Mouse (Mus musculus): ENCODE measurements around the gene Bcat2. TPM values are rescaled to one million over a fixed set of nuclear protein-coding genes. Genes with fewer than 3 reads are reported as not detected.

Gene Bcat2
- polyA plus RNA-seq, 1 experiment from 2014 or later = 84.7 TPM

GRCm38 (mm10) chr7:45619592-45619991 lies 49.6 kb downstream of the Bcat2 start:
- Histone ChIP-seq H3K36me3 (ENCODE audit: control insufficient read depth, insufficient read depth, low read length) (no peaks in the 10 kb centered on the region; the same call in 1 of the 2 replicates), H3K9ac (ENCODE audit: low read depth, low read length) (no peak overlapping the region), H3K27me3 (replicated peaks; ENCODE audit: control insufficient read depth, insufficient read depth, low read length) (peaks cover 49% of the 10 kb centered on the region), H3K27ac (ENCODE audit: low read depth, low read length) (no peak overlapping the region), H3K4me3 (ENCODE audit: low read depth, low read length) (no peak overlapping the region), H3K9me3 (ENCODE audit: control insufficient read depth, low read length) (no peaks in the 10 kb centered on the region), H3K4me1 (replicated peaks; ENCODE audit: control insufficient read depth, insufficient read depth, low read length) (peaks cover 3% of the 10 kb centered on the region), H3K4me2 (no peak overlapping the region)
- 71% methylated on average over 5 of the region's 5 CpGs for WGBS
- DNase-seq (ENCODE audit: low spot score) (no peak), ATAC-seq (replicated peaks; ENCODE audit: low FRiP score) (no peak)

GRCm38 (mm10) chr7:45621443-45621842 lies 51.5 kb downstream of the Bcat2 start, which contains the start of gene Izumo1:
Gene Izumo1 (plus strand): TSS chr7:45621811.
- H3K36me3 ChIP-seq (ENCODE audit: control insufficient read depth, insufficient read depth, low read length) = no peaks in the 10 kb centered on the region; the same call in 1 of the 2 replicates
- WGBS = 28% methylated on average over 9 of the region's 9 CpGs
- no peak within 1 kb of the TSS for H3K27ac ChIP-seq (ENCODE audit: low read depth, low read length)
- no peak within 1 kb of the TSS for H3K9ac ChIP-seq (ENCODE audit: low read depth, low read length)
- 0 out of 2 replicates have a peak, but pooled peaks have one; percentile 15 for ATAC-seq (replicated peaks; ENCODE audit: low FRiP score)
- H3K4me1 ChIP-seq (replicated peaks; ENCODE audit: control insufficient read depth, insufficient read depth, low read length) = peaks cover 3% of the 10 kb centered on the region
- no peak for DNase-seq (ENCODE audit: low spot score)
- H3K4me2 ChIP-seq = peak within 1 kb of the TSS; percentile 33
- H3K9me3 ChIP-seq (ENCODE audit: control insufficient read depth, low read length) = no peaks in the 10 kb centered on the region
- H3K4me3 ChIP-seq (ENCODE audit: low read depth, low read length) = 0 out of 2 replicates have a peak within 1 kb of the TSS, but pooled peaks have one; percentile 6
- peaks cover 35% of the 10 kb centered on the region for H3K27me3 ChIP-seq (replicated peaks; ENCODE audit: control insufficient read depth, insufficient read depth, low read length)

DNA sequence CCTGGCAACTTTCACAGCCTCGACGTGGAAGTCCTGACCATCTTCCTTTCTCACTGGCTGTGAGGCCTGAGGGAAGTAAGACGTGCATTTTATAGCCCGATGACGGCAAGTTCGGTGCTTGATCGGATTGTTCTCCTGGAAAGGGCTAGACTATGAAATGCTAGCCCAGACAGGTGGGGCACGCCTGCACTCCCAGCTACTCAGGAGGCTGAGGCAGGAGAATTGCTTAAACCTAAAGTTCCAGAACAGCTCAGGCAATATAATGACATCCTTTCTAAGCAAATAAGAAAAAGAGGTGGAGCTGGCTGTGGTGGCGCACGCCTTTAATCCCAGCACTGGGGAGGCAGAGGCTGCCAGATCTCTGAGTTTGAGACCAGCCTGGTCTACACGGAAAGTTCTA lies 53.6 kb downstream of the Bcat2 start:
- WGBS = 91% methylated on average over 11 of the region's 11 CpGs

DNA sequence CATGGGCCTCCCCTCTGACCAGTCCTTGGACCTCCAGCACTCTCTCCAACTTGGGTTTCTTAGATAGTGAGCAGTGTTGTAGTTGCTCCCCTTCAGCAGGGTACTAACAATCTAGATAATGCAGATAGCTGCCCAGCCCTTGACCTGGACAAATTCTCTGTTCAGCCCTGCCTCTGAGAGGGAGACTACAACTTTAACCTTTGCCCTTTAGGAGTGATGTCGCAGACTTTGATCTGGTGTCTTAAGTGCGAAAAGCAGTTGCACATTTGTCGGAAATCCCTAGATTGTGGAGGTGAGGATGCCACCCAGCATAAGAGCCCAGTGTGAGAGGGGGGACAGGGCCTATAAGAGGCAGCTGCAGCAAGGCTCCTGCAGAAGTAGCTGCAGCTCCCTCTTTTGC lies 54.8 kb downstream of the Bcat2 start:
- Histone ChIP-seq H3K27me3 (replicated peaks; ENCODE audit: control insufficient read depth, insufficient read depth, low read length) (peaks cover 34% of the 10 kb centered on the region), H3K4me1 (replicated peaks; ENCODE audit: control insufficient read depth, insufficient read depth, low read length) (peaks cover 12% of the 10 kb centered on the region), H3K9ac (ENCODE audit: low read depth, low read length) (no peak overlapping the region), H3K36me3 (ENCODE audit: control insufficient read depth, insufficient read depth, low read length) (no peaks in the 10 kb centered on the region; the same call in 1 of the 2 replicates), H3K4me2 (no peak overlapping the region), H3K4me3 (ENCODE audit: low read depth, low read length) (no peak overlapping the region), H3K27ac (ENCODE audit: low read depth, low read length) (no peak overlapping the region), H3K9me3 (ENCODE audit: control insufficient read depth, low read length) (no peaks in the 10 kb centered on the region)
- DNase-seq (ENCODE audit: low spot score) (no peak), ATAC-seq (replicated peaks; ENCODE audit: low FRiP score) (no peak)
- 74% methylated on average over 3 of the region's 3 CpGs for WGBS

More for the DNA sequence above, 53.6 kb downstream of the Bcat2 start:
- H3K4me1 ChIP-seq (replicated peaks; ENCODE audit: control insufficient read depth, insufficient read depth, low read length) = peaks cover 7% of the 10 kb centered on the region
- ATAC-seq (replicated peaks; ENCODE audit: low FRiP score) = no peak
- H3K4me3 ChIP-seq (ENCODE audit: low read depth, low read length) = no peak overlapping the region
- no peak overlapping the region for H3K4me2 ChIP-seq
- H3K27ac ChIP-seq (ENCODE audit: low read depth, low read length) = no peak overlapping the region
- H3K27me3 ChIP-seq (replicated peaks; ENCODE audit: control insufficient read depth, insufficient read depth, low read length) = peaks cover 37% of the 10 kb centered on the region
- no peaks in the 10 kb centered on the region for H3K9me3 ChIP-seq (ENCODE audit: control insufficient read depth, low read length)
- DNase-seq (ENCODE audit: low spot score) = no peak
- H3K9ac ChIP-seq (ENCODE audit: low read depth, low read length) = no peak overlapping the region
- no peaks in the 10 kb centered on the region; the same call in 1 of the 2 replicates for H3K36me3 ChIP-seq (ENCODE audit: control insufficient read depth, insufficient read depth, low read length)

DNA sequence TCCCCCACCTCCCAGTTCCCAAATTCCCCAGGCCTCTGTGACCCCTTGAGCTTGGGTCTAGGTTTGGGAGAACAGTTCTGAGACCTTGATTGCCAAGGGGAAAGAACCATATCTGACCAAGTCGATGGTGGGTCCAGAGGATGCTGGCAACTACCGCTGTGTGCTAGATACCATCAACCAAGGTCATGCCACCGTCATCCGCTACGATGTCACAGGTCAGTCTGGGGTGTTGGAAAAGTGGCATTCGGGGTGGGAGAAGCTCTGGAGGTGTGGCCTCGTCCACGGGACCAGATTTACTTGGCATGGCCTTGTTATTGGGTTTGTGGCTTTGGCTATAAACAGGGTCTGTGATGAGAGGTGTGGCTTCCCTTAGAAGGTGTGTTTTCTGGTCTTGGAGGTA lies 55.5 kb downstream of the Bcat2 start:
- peaks cover 30% of the 10 kb centered on the region for H3K27me3 ChIP-seq (replicated peaks; ENCODE audit: control insufficient read depth, insufficient read depth, low read length)
- H3K9ac ChIP-seq (ENCODE audit: low read depth, low read length) = no peak overlapping the region
- no peak overlapping the region for H3K27ac ChIP-seq (ENCODE audit: low read depth, low read length)
- DNase-seq (ENCODE audit: low spot score) (no peak), ATAC-seq (replicated peaks; ENCODE audit: low FRiP score) (no peak)
- peaks cover 12% of the 10 kb centered on the region for H3K4me1 ChIP-seq (replicated peaks; ENCODE audit: control insufficient read depth, insufficient read depth, low read length)
- no peaks in the 10 kb centered on the region for H3K9me3 ChIP-seq (ENCODE audit: control insufficient read depth, low read length)
- no peak overlapping the region for H3K4me2 ChIP-seq
- H3K4me3 ChIP-seq (ENCODE audit: low read depth, low read length) = no peak overlapping the region
- 78% methylated on average over 8 of the region's 8 CpGs for WGBS
- H3K36me3 ChIP-seq (ENCODE audit: control insufficient read depth, insufficient read depth, low read length) = no peaks in the 10 kb centered on the region; the same call in 1 of the 2 replicates

DNA sequence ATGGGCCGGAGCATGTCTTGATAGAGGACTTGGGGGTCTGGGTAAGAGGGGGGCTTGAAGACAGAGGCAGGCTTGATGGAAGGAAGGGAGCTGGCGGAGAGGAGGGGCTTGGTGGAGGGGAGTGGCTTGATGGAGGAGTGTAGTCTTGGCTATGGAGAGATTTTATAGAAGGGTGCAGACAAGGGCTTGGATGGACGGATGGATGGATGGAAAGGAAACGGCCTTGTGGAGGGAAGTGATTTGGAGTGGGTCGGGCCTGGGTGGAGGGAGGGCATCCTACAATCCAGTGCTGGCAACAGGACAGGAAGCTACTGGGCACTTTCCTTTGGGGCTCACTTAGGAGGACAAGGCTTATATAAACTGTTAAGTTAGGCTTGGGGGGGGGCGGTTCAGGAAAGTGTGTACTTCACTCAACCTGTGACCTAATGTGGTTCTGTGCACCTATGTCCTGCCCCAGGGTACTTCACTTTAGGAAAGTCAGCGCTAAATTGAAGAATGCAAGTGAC lies 56.7 kb downstream of the Bcat2 start:
- WGBS = 67% methylated on average over 7 of the region's 7 CpGs
- H3K27ac ChIP-seq (ENCODE audit: low read depth, low read length) = peak overlapping the region; percentile 25; the same call in 1 of the 2 replicates
- peaks cover 32% of the 10 kb centered on the region for H3K27me3 ChIP-seq (replicated peaks; ENCODE audit: control insufficient read depth, insufficient read depth, low read length)
- DNase-seq (ENCODE audit: low spot score) (no peak), ATAC-seq (replicated peaks; ENCODE audit: low FRiP score) (no peak)
- H3K9me3 ChIP-seq (ENCODE audit: control insufficient read depth, low read length) = no peaks in the 10 kb centered on the region
- H3K4me2 ChIP-seq = no peak overlapping the region
- H3K36me3 ChIP-seq (ENCODE audit: control insufficient read depth, insufficient read depth, low read length) = no peaks in the 10 kb centered on the region; the same call in 1 of the 2 replicates
- peaks cover 12% of the 10 kb centered on the region for H3K4me1 ChIP-seq (replicated peaks; ENCODE audit: control insufficient read depth, insufficient read depth, low read length)
- no peak overlapping the region for H3K9ac ChIP-seq (ENCODE audit: low read depth, low read length)
- no peak overlapping the region for H3K4me3 ChIP-seq (ENCODE audit: low read depth, low read length)

GRCm38 (mm10) chr7:45627261-45627660 lies 57.3 kb downstream of the Bcat2 start, which contains the start of gene Rasip1:
Gene Rasip1 (plus strand): TSS chr7:45627488.
- peak within 1 kb of the TSS; percentile 95 for H3K4me2 ChIP-seq
- ATAC-seq (replicated peaks; ENCODE audit: low FRiP score) (0 out of 2 replicates have a peak, but pooled peaks have one; percentile 21), DNase-seq (ENCODE audit: low spot score) (no peak)
- peak within 1 kb of the TSS; percentile 69 for H3K9ac ChIP-seq (ENCODE audit: low read depth, low read length)
- H3K36me3 ChIP-seq (ENCODE audit: control insufficient read depth, insufficient read depth, low read length) = no peaks in the 10 kb centered on the region; the same call in 1 of the 2 replicates
- peak within 1 kb of the TSS; percentile 55; the same call in 1 of the 2 replicates for H3K27ac ChIP-seq (ENCODE audit: low read depth, low read length)
- peak within 1 kb of the TSS; percentile 60 for H3K4me3 ChIP-seq (ENCODE audit: low read depth, low read length)
- H3K9me3 ChIP-seq (ENCODE audit: control insufficient read depth, low read length) = no peaks in the 10 kb centered on the region
- H3K4me1 ChIP-seq (replicated peaks; ENCODE audit: control insufficient read depth, insufficient read depth, low read length) = peaks cover 12% of the 10 kb centered on the region
- peaks cover 32% of the 10 kb centered on the region for H3K27me3 ChIP-seq (replicated peaks; ENCODE audit: control insufficient read depth, insufficient read depth, low read length)
- 52% methylated on average over 9 of the region's 9 CpGs for WGBS

DNA sequence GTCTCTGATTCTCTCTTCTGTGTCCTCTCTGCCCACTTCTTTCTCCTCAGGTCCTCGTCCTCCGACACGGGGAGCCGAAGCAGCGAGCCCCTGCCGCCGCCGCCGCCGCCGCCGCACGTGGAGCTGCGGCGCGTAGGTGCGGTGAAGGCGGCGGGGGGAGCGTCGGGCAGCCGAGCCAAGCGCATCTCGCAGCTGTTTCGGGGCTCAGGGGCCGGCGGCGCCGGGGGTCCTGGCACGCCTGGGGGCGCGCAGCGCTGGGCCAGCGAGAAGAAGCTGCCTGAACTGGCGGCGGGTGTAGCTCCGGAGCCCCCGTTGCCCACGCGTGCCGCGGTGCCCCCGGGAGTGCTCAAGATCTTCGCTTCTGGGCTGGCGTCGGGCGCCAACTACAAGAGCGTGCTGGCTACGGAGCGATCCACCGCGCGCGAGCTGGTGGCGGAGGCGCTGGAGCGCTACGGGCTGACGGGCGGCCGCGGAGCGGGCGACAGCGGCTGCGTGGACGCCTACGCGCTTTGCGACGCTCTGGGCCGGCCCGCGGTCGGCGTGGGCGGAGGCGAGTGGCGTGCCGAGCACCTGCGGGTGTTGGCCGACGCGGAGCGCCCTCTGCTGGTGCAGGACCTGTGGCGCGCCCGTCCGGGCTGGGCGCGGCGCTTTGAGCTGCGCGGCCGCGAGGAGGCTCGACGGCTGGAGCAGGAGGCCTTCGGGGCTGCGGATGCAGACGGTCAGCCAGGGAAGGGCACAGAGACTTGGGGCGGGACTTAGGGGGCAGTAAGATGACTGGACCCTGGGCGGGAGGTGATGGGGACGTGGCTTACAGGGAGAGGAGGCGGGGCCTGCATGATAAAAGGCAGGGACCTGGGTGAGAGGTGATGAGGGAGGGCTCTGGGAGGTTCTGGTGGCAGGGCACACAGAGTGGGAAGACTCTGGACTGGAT lies 58.7 kb downstream of the Bcat2 start:
- WGBS = 2% methylated on average over 105 of the region's 105 CpGs
- DNase-seq (ENCODE audit: low spot score) = peak; percentile 86
- ATAC-seq (replicated peaks; ENCODE audit: low FRiP score) = peak; percentile 69
- Histone ChIP-seq H3K27me3 (replicated peaks; ENCODE audit: control insufficient read depth, insufficient read depth, low read length) (peaks cover 32% of the 10 kb centered on the region), H3K27ac (ENCODE audit: low read depth, low read length) (no peak overlapping the region), H3K9me3 (ENCODE audit: control insufficient read depth, low read length) (no peaks in the 10 kb centered on the region), H3K4me1 (replicated peaks; ENCODE audit: control insufficient read depth, insufficient read depth, low read length) (peaks cover 12% of the 10 kb centered on the region), H3K36me3 (ENCODE audit: control insufficient read depth, insufficient read depth, low read length) (no peaks in the 10 kb centered on the region), H3K4me3 (ENCODE audit: low read depth, low read length) (peak overlapping the region; percentile 60), H3K4me2 (peak overlapping the region; percentile 95), H3K9ac (ENCODE audit: low read depth, low read length) (peak overlapping the region; percentile 69)

All from liver, embryonic 11.5 days (tissue).